Comparison of ENCODE assay signal across 8 mouse cellular contexts in the genomic region with DNA sequence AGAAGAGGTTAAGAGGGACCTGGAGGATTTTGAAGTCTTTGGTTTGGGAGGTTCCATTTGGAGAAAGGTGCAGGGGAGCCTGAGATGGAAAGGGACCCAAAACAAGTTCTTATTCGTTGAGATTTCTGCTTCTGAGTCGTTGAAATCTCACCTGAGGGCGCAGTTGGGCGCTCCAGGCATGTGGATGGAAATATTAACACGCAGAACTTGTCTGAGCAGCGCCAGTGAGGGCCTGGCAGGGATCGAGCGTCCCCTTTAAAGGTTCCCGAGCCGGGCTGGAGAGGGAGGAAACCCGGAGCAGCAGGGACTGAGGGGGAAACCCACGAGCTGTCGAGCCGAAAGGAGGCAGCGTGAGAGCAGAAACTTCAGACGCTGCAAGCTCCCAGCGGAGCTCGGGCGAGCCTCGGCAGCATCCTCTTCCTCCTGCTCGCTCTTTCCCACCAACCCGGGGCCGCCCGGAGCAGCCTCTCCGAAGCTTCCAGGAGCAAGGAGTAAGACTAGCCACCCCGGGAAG.
DNase-seq lines count a peak whose midpoint lies in the region; TF ChIP-seq lines count a peak whose summit lies in the region.

No protein-coding gene starts in this region.

- TF ChIP-seq CTCF in E14TG2a.4 (conservative IDR thresholded peaks at IDR 0.05; ENCODE audit: low read length): no peak
- no peak; the same call in none of the 2 replicates for TF ChIP-seq CTCF in layer of hippocampus, adult 2 months (conservative IDR thresholded peaks at IDR 0.05)

- H3K27ac ChIP-seq in layer of hippocampus, adult 2 months: peak overlapping the region; percentile 91

- H3K4me1 ChIP-seq in E14TG2a.4 (replicated peaks; ENCODE audit: low read depth, low read length): peaks cover 20% of the 10 kb centered on the region

- peak overlapping the region; percentile 96 for H3K4me3 ChIP-seq in E14TG2a.4 (replicated peaks; ENCODE audit: low read length)
- peak overlapping the region; percentile 80 for H3K4me3 ChIP-seq in layer of hippocampus, adult 2 months

- intact Hi-C loops in heart, postnatal 36 days (cut with DNase I): loop anchor here (5.0 kb wide), 1 partner anchor 319 kb away; no protein-coding TSS in a partner anchor

- DNase-seq in cerebellum, adult 8-10 months: peak; percentile 68
- peak; percentile 89 for DNase-seq in forelimb bud, embryonic 11.5 days (ENCODE audit: low read depth, low spot score)
- peak; percentile 57 to 71 for DNase-seq in heart, postnatal 36 days
- peak; percentile 75 to 76 for DNase-seq in layer of hippocampus, adult 2 months (ENCODE audit: low spot score in 2 of 2)
- DNase-seq in lung, adult 18-20 months: peak; percentile 44 to 50
- peak; percentile 62 for DNase-seq in ovary, postnatal 14 days (ENCODE audit: low spot score)
- peak; percentile 76 for DNase-seq in urinary bladder, postnatal 4 days (ENCODE audit: low spot score in 2 of 2)

- no peaks in the 10 kb centered on the region for H3K36me3 ChIP-seq in E14TG2a.4 (ENCODE audit: insufficient read depth, low read length)

- H3K9me3 ChIP-seq in E14TG2a.4 (ENCODE audit: low read length): no peaks in the 10 kb centered on the region

- H3K27me3 ChIP-seq in E14TG2a.4 (ENCODE audit: insufficient read depth, low read length): peaks cover 18% of the 10 kb centered on the region

Comparison
In these comparisons a context has a peak if more than half of its experiments do, and no peak if none do; other contexts are left out.
1. Peak in every context shown above with its lines: DNase-seq, H3K4me3 ChIP-seq and H3K27ac ChIP-seq.